Mouse (Mus musculus): Measurements from ENCODE around the gene Nfkbiz.

DNA sequence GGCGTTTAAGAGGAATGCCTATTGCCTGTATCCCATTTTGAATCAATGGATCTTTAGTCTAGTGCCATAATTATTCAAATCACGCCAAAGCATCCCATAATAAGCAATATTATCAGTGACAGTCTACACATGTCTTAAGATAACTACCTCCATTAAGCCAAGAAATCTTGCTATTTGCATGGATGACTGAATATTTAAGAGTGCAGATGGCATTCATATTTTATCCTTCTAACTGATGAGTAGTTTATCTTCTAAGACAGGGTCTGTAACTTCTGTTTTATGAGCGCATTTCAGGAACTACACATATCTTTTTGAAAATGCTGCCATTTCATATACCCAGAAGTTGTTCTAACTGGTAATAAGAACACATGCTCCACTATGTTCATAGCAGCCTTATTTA is 6.1 kb upstream of the Nfkbiz start:
- TF ChIP-seq CTCF (IDR thresholded peaks at IDR 0.05; ENCODE audit: low read depth, low read length) (no peak), POLR2A (IDR thresholded peaks at IDR 0.05; ENCODE audit: borderline replicate concordance, low read depth, low read length) (no peak)
